Mouse (Mus musculus) kidney, adult 11 months (tissue): ENCODE data around the gene Ehbp1l1.
A peak's percentile ranks its signal among the peaks of the same experiment; 100 is the strongest.

Experiments used
- DNase-seq: peaks from one replicate; pipeline ENCODE4 v3.0.0; 2022

Gene Ehbp1l1

DNA sequence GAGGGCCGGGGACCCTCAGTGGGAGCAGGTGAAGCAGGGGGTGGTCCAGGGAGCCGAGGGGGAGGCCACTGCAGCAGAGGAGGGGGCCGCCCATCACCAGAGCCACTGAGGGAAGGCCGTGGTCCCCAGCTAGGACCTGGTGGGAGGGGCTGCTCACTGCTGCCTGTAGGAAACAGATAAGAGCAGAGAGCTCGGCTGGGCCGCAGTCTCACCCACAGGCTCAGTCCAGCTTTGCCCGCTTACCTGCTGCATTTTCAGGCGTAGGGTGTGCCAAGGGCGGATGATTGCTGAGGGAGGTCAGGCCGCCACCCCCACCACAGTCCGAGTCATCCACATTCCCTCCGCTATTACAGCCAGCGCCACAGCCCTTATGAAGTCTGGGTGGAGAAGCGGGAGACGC, 60.7 kb downstream of the Ehbp1l1 start:
- DNase-seq = no peak

- DNase-seq = no peak
Measured at GRCm38 (mm10) chr19:5664669-5665257, 61.4 kb downstream of the Ehbp1l1 start.

GRCm38 (mm10) chr19:5662981-5663913, 62.9 kb downstream of the Ehbp1l1 start, which contains the start of gene Sipa1:
Gene Sipa1 (minus strand): TSS chr19:5663707.
- peak; percentile 92 for DNase-seq

GRCm38 (mm10) chr19:5662310-5662709, 63.8 kb downstream of the Ehbp1l1 start:
- no peak for DNase-seq

DNA sequence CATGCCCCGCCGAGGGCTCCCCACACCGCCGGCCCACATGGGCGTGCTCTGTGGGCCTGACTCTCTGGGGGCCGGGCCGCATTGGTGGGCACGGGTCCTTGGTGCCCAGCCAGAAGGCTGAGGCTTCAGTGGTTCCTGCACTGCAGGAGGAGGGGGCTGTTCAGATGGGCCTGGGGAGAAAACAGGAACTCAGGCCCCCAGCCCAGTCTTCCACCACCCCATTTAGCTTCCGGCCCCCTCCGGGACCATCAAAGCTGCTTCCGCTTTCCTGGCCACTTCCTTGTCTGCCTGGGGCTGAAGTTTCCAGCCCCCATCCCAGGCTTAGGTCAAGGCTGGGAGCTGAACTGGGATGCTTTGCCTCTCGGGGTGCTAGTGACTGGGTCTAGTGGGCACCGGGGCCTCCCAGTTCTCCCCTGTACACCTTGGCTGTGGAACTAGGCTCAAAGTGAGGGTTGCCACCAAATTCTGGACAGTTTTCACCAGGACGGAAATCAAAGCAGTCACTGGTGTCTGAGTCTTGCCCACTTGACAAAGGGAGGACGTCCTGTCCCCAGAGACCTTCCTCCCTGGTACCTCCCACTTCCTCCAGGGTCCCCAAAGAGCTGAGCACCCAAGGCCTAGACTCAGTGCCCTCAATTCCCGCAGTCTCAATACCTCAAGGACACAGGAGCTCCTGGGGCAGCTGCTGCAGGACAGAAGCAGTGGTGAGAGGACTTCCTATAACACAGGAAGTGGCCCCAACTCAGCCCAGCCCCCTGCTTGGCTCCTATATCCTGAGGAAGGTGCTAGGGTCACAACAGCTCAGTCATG, 65.0 kb downstream of the Ehbp1l1 start:
- DNase-seq = peak; percentile 55
